Mouse (Mus musculus) G1E (cell line): ENCODE data around the gene Myo1g.

Source experiments
- CTCF ChIP-seq: IDR thresholded peaks from 2 replicates; pipeline ENCODE4 v1.5.1; 2012; ENCODE audit warnings: low read depth, low read length, inconsistent platforms, mixed read lengths
- GATA1 ChIP-seq: IDR thresholded peaks from 2 replicates; pipeline ENCODE4 v1.6.1; 2012; ENCODE audit warnings: borderline replicate concordance, low read length, inconsistent platforms, mixed read lengths
- GATA2 ChIP-seq: IDR thresholded peaks from 2 replicates; pipeline ENCODE4 v1.6.1; 2012; ENCODE audit warnings: low read depth, low read length, inconsistent platforms, borderline replicate concordance
- POLR2AphosphoS5 ChIP-seq: IDR thresholded peaks from 2 replicates; pipeline ENCODE4 v1.6.1; 2012; ENCODE audit warnings: low read depth, low read length, inconsistent platforms; ENCODE audit not compliant: insufficient replicate concordance
- TAL1 ChIP-seq: conservative IDR thresholded peaks from 2 replicates; pipeline ENCODE4 v1.6.1; 2012; ENCODE audit warnings: low read depth, low read length, inconsistent platforms, mixed read lengths

- TF ChIP-seq CTCF: no peak
- no peak for TF ChIP-seq POLR2AphosphoS5
- TF ChIP-seq TAL1: no peak
- TF ChIP-seq GATA1: no peak
- TF ChIP-seq GATA2: no peak
Measured at GRCm38 (mm10) chr11:6504226-6504625, 16.5 kb downstream of the Myo1g start.
